Mouse (Mus musculus) heart, postnatal 0 days (tissue): ENCODE measurements at regions not wholly inside any gene's neighbourhood (a gene's known extent, or its start where the extent isn't known, plus 50 kb on each side); places are given as distances from the start of the nearest gene placed in this dataset.

Experiments used
- ATAC-seq: fragments of 200-750 bp; cut with Nextera tagmentation; 2 replicates; pipeline ENCODE4 v1.8.0; 2017; ENCODE audit warnings: low read depth, moderate number of reproducible peaks, moderate library complexity; ENCODE audit not compliant: insufficient read depth
- DNase-seq: peaks from one replicate; pipeline ENCODE4 v3.0.0-alpha.2; 2016; ENCODE audit warnings: low spot score
- H3K27ac ChIP-seq: fragments of 300-500 bp; sonication (generic); 2 replicates; pipeline ENCODE4 v1.5.1; 2014; ENCODE audit warnings: low read depth, mild to moderate bottlenecking
- H3K27me3 ChIP-seq: fragments of 300-500 bp; sonication (generic); 2 replicates; pipeline ENCODE4 v1.6.1; 2014; ENCODE audit warnings: low read length, mixed read lengths; ENCODE audit not compliant: control insufficient read depth, insufficient read depth
- H3K36me3 ChIP-seq: fragments of 300-500 bp; sonication (generic); replicated peaks from 2 replicates; pipeline ENCODE4 v1.6.1; 2014; ENCODE audit warnings: low read length, mixed read lengths; ENCODE audit not compliant: control insufficient read depth, insufficient read depth
- H3K4me1 ChIP-seq: fragments of 300-500 bp; sonication (generic); 2 replicates; pipeline ENCODE4 v1.6.1; 2014; ENCODE audit warnings: antibody characterized with exemption; ENCODE audit not compliant: control insufficient read depth, insufficient read depth
- H3K4me2 ChIP-seq: fragments of 300-500 bp; sonication (generic); 2 replicates; pipeline ENCODE4 v1.6.1; 2014; ENCODE audit warnings: low read depth, mild to moderate bottlenecking, low read length, moderate library complexity
- H3K4me3 ChIP-seq: fragments of 300-500 bp; sonication (generic); 2 replicates; pipeline ENCODE4 v1.5.1; 2014; ENCODE audit warnings: low read depth, low read length
- H3K9ac ChIP-seq: fragments of 300-500 bp; sonication (generic); replicated peaks from 2 replicates; pipeline ENCODE4 v1.6.1; 2014; ENCODE audit warnings: low read depth, low read length, mixed read lengths
- H3K9me3 ChIP-seq: fragments of 300-500 bp; sonication (generic); replicated peaks from 2 replicates; pipeline ENCODE4 v1.6.1; 2016; ENCODE audit warnings: low read length; ENCODE audit not compliant: control insufficient read depth
- CTCF ChIP-seq: IDR thresholded peaks from 2 replicates; pipeline ENCODE4 v1.5.1; 2016; ENCODE audit warnings: antibody characterized with exemption, control low read depth, low read depth
- EP300 ChIP-seq: IDR thresholded peaks from 2 replicates; pipeline ENCODE4 v1.6.1; 2016; ENCODE audit warnings: antibody characterized with exemption, low read depth
- WGBS: fragments of 180-500 bp; shearing (Covaris S2); extraction: QIAGEN DNeasy Blood & Tissue Kit; methylation state at CpG from one replicate; pipeline ENCODE4 v1.1.7; 2014; 5-methylcytosine and 5-hydroxymethylcytosine counted together

DNA sequence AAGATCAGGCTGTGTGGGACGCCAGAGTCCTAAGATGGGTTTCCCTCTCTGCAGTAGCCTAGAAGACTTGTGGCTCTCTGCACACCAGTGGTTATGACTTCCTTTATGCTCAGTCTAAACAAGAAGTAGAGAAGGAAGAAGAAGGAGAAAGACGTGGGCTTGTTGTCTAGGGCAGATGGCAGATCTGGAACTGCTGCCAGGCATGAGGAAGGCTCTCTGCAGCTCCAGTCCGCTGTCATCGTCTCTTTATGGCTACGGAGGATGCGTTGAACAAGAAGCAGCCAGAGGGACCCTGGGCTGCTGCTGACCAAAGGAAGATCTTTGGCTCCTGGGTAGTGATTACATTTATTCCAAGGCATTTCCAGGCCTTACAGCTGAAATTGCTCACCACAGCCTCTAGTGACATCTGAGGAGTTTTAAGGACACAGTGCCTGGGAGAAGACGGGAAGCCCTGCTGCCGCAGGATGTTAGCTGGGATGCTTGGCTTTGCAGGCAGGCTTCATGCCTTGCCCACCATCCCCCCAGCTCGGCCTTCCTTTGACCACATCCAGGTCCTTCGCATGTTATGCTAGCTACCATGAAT, 229.6 kb upstream of the Dio3 start:
- H3K4me1 ChIP-seq = no peaks in the 10 kb centered on the region
- no peak for TF ChIP-seq CTCF
- no peak for TF ChIP-seq EP300
- H3K9ac ChIP-seq = no peak overlapping the region
- DNase-seq = no peak
- no peak overlapping the region for H3K27ac ChIP-seq
- WGBS = 68% methylated on average over 10 of the region's 10 CpGs
- no peak overlapping the region for H3K4me3 ChIP-seq
- H3K9me3 ChIP-seq = 0 out of 2 replicates have a peak, but pooled peaks cover 3% of the 10 kb centered on the region
- no peaks in the 10 kb centered on the region for H3K27me3 ChIP-seq
- H3K4me2 ChIP-seq = no peak overlapping the region
- no peak for ATAC-seq
- no peaks in the 10 kb centered on the region for H3K36me3 ChIP-seq

DNA sequence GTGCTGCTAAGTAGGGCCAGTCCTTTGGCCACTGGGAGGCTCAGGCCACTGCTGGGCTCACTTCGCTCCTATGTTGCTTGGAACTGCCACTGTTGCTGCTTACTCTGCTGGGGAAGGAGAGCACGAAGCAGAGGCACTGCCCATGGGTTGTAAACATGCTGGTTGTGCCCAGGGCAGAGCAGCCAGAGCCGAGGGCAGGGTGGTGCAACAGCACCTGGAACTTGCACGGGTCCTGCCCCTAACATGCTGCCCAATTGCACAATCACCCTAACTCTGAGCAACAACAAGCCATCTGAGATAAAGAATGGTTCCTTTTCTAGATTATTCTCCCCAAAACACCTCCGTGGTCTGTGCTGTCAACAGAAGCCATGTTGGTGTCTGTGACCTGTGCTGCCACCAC, 219.5 kb upstream of the Dio3 start:
- WGBS = 71% methylated on average over 5 of the region's 5 CpGs
- no peaks in the 10 kb centered on the region for H3K36me3 ChIP-seq

DNA sequence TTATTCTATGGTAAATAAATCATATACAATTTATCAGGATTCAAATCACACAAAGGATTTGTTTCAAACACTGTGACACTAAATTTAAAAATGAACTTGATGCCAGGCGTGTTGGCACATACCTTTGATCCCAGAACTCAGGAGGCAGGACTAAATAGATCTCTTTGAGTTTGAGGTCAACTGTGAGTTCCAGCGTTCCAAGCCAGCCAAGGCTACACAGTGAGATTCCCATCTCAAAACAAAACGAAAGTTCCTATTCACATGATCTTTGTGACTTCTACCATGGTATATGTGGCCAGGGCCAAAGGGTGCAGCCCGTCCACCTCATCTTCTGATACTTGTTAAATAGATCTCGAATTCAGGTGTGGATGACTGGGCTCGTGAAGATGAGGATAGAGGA, 216.9 kb upstream of the Dio3 start:
- H3K27ac ChIP-seq = no peak overlapping the region
- no peaks in the 10 kb centered on the region for H3K4me1 ChIP-seq
- H3K9ac ChIP-seq = no peak overlapping the region
- H3K4me2 ChIP-seq = no peak overlapping the region
- TF ChIP-seq CTCF (no peak), EP300 (no peak)
- WGBS = 79% methylated on average over 6 of the region's 6 CpGs
- DNase-seq (no peak), ATAC-seq (no peak)
- no peaks in the 10 kb centered on the region for H3K9me3 ChIP-seq
- no peak overlapping the region for H3K4me3 ChIP-seq
- H3K36me3 ChIP-seq = no peaks in the 10 kb centered on the region
- H3K27me3 ChIP-seq = no peaks in the 10 kb centered on the region

More for the DNA sequence above, 219.5 kb upstream of the Dio3 start:
- H3K9me3 ChIP-seq = no peaks in the 10 kb centered on the region
- H3K9ac ChIP-seq = no peak overlapping the region
- no peak overlapping the region for H3K4me3 ChIP-seq
- H3K4me2 ChIP-seq = no peak overlapping the region
- DNase-seq = no peak
- no peaks in the 10 kb centered on the region for H3K4me1 ChIP-seq
- no peaks in the 10 kb centered on the region for H3K27me3 ChIP-seq
- ATAC-seq = no peak
- no peak overlapping the region for H3K27ac ChIP-seq
- TF ChIP-seq EP300 = no peak
- no peak for TF ChIP-seq CTCF

DNA sequence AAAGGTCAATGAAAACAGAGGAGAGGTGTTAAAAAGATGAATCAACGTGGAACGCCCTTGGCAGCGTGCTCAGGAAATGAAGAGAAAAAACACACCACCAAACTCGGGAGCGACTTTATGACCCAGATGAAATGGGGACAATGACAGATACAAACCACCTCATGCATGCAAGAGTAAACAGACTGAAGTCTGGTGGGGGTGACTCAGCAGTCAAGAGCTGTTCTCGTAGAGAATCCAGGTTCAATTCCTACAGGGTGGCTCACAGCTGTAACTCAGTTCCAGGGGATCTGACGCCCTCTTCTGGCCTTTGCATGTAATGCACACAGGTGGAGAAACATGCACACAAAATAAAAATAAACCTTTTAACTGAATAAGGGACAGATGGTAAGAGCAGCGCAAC, 215.9 kb upstream of the Dio3 start:
- H3K9ac ChIP-seq = no peak overlapping the region
- no peaks in the 10 kb centered on the region for H3K9me3 ChIP-seq
- H3K4me2 ChIP-seq = no peak overlapping the region
- DNase-seq = no peak
- no peak overlapping the region for H3K4me3 ChIP-seq
- no peak for ATAC-seq
- H3K36me3 ChIP-seq = no peaks in the 10 kb centered on the region
- H3K27me3 ChIP-seq = no peaks in the 10 kb centered on the region
- H3K4me1 ChIP-seq = no peaks in the 10 kb centered on the region
- 48% methylated on average over 8 of the region's 8 CpGs for WGBS
- H3K27ac ChIP-seq = no peak overlapping the region
- TF ChIP-seq EP300 = no peak
- TF ChIP-seq CTCF = no peak

DNA sequence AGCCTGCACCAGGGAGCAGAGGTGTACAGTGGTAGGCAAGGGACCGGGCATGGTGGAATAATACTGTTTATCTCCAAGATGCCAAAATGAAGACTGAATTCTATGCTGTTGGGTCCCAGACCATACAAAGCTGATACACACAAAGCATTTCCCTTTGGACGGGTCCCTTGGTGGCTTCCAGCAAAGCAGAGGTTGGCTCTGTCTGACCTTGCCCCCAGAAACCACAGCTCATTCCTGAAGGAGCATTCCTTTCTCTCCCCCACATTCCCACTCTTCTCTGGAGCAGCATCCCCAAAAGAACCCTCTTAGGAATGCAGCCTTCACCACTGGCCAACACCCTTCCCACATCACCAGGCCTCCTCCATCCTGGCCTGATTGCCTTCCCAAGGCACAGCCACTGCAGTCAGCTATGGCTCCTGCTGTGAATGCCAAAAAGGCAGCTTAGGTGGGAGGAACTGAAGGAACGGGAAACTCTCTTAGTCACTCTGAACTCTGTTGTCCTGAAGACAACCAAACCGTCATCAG, 212.4 kb upstream of the Dio3 start:
- TF ChIP-seq CTCF (no peak), EP300 (no peak)
- Histone ChIP-seq H3K4me2 (no peak overlapping the region), H3K9me3 (peaks cover 12% of the 10 kb centered on the region), H3K4me1 (no peaks in the 10 kb centered on the region), H3K27me3 (no peaks in the 10 kb centered on the region), H3K36me3 (no peaks in the 10 kb centered on the region), H3K4me3 (no peak overlapping the region), H3K27ac (no peak overlapping the region), H3K9ac (no peak overlapping the region)
- DNase-seq (no peak), ATAC-seq (no peak)
- WGBS = 58% methylated on average over 4 of the region's 4 CpGs

DNA sequence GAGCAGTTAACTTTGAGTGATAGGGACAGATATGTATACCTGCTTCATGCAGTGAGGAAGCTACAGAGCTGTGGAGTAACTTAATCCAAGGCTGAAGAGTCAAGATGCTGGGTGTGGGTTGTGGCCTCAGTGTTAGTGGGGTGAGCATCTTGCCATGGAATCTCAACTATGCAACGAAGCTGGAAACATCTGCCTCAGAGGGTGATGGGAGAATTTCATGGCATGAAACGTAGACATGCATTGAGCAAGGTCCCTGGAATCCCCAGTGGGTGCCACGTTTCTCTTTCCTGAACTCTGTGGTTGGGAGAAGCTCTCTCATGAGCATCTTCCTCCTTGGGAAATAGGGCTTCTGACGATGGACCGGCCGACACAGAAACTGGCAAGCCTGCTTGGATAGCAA, 208.4 kb upstream of the Dio3 start:
- Histone ChIP-seq H3K27ac (no peak overlapping the region), H3K36me3 (no peaks in the 10 kb centered on the region), H3K9ac (no peak overlapping the region), H3K27me3 (no peaks in the 10 kb centered on the region), H3K9me3 (peaks cover 12% of the 10 kb centered on the region), H3K4me2 (no peak overlapping the region), H3K4me1 (no peaks in the 10 kb centered on the region), H3K4me3 (no peak overlapping the region)
- ATAC-seq (no peak), DNase-seq (no peak)
- TF ChIP-seq EP300 (no peak), CTCF (no peak)
- 64% methylated on average over 6 of the region's 6 CpGs for WGBS
